Mouse (Mus musculus) E14TG2a.4 (cell line): ENCODE measurements around the gene Rer1.

Source experiments
- CTCF ChIP-seq: conservative IDR thresholded peaks from 2 replicates; pipeline ENCODE4 v1.5.1; 2014; ENCODE audit warnings: low read length
- POU5F1 ChIP-seq: IDR thresholded peaks from 2 replicates; pipeline ENCODE4 v1.6.1; 2014; ENCODE audit warnings: low read length, borderline replicate concordance

GRCm38 (mm10) chr4:155092718-155093430 is 6.7 kb upstream of the Rer1 start:
- no peak for TF ChIP-seq CTCF
- TF ChIP-seq POU5F1 = no peak
